Mouse (Mus musculus) liver, adult 2 months (tissue): ENCODE measurements around the gene Rgs8. TPM values are rescaled to one million over a fixed set of nuclear protein-coding genes. Genes with fewer than 3 reads are reported as not detected.

Experiments
- DNase-seq: peaks from one replicate; pipeline ENCODE4 v3.0.0-alpha.2; 2011; ENCODE audit warnings: low read depth, low spot score; ENCODE audit errors: extremely low read depth
- H3K27ac ChIP-seq: fragments of 200-500 bp; replicated peaks from 2 replicates; pipeline ENCODE4 v1.5.1; 2012; ENCODE audit warnings: low read depth, mild to moderate bottlenecking, control low read depth, inconsistent platforms, low read length; ENCODE audit not compliant: insufficient read depth
- H3K27me3 ChIP-seq: fragments of 200-500 bp; 2 replicates; pipeline ENCODE4 v1.6.1; 2012; ENCODE audit warnings: mild to moderate bottlenecking, moderate library complexity, low read length, inconsistent platforms; ENCODE audit not compliant: control insufficient read depth, insufficient read depth
- H3K36me3 ChIP-seq: fragments of 200-500 bp; 2 replicates; pipeline ENCODE4 v1.6.1; 2012; ENCODE audit warnings: low read length, inconsistent platforms; ENCODE audit not compliant: control insufficient read depth, insufficient read depth
- H3K4me1 ChIP-seq: fragments of 200-500 bp; 2 replicates; pipeline ENCODE4 v1.6.1; 2011; ENCODE audit warnings: low read length; ENCODE audit not compliant: control insufficient read depth, insufficient read depth
- H3K4me3 ChIP-seq: fragments of 200-500 bp; 2 replicates; pipeline ENCODE4 v1.5.1; 2011; ENCODE audit warnings: low read depth, mild to moderate bottlenecking, control low read depth, low read length, moderate library complexity; ENCODE audit not compliant: insufficient read depth
- H3K79me2 ChIP-seq: fragments of 200-500 bp; 2 replicates; pipeline ENCODE4 v1.6.1; 2012; ENCODE audit warnings: inconsistent platforms, mild to moderate bottlenecking, low read length, moderate library complexity; ENCODE audit not compliant: control insufficient read depth, insufficient read depth
- H3K9ac ChIP-seq: fragments of 200-500 bp; 2 replicates; pipeline ENCODE4 v1.6.1; 2012; ENCODE audit warnings: low read depth, mild to moderate bottlenecking, control low read depth, inconsistent platforms, low read length
- CTCF ChIP-seq: fragments of 200-500 bp; IDR thresholded peaks from 2 replicates; pipeline ENCODE4 v1.5.1; 2011; ENCODE audit warnings: low read depth, low read length, control low read depth
- POLR2A ChIP-seq: fragments of 200-500 bp; IDR thresholded peaks from 2 replicates; pipeline ENCODE4 v1.6.1; 2011; ENCODE audit warnings: low read length, control low read depth; ENCODE audit not compliant: insufficient read depth; ENCODE audit errors: extremely low read depth
- WGBS: fragments of 180-500 bp; shearing (Covaris S2); methylation state at CpG from one replicate; pipeline ENCODE4 v1.1.7; 2018; 5-methylcytosine and 5-hydroxymethylcytosine counted together
- polyA plus RNA-seq: library from polyadenylated mRNA; depleted of rRNA; stranded (reverse); fragments of >200 nt; gene quantifications from 2 replicates; pipeline ENCODE4 v1.2.3, GENCODE M21; 2012
- total RNA-seq: library from RNA; depleted of rRNA; stranded (reverse); fragments of >200 nt; gene quantifications from 2 replicates; pipeline ENCODE4 v1.2.3, GENCODE M21; 2014

The Rgs8 gene
- total and polyA plus RNA-seq, 2 experiments = 0.09 TPM; not detected in 1

DNA sequence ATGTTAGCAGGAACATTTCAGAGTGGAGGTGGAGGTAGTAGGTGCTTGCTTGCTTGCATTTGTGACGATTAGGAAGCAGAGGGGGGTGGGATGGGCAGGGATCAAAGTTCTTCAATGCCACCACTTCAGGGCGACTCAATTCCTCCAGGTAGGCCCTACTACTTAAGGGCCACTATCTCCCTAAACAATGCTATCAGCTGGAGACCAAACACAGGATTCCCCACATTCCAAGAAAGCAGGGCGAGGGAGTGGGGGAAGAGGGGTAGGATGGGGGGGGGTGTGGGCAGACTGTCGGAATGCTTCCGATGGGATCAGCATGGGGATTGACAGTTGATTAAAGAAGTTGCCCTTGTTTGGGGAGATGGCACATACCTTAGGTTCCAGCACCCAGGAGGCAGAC, 16.0 kb upstream of the Rgs8 start:
- peaks cover 15% of the 10 kb centered on the region for H3K4me1 ChIP-seq
- no peaks in the 10 kb centered on the region for H3K36me3 ChIP-seq
- H3K79me2 ChIP-seq = no peaks in the 10 kb centered on the region
- TF ChIP-seq POLR2A (no peak), CTCF (no peak)
- no peaks in the 10 kb centered on the region for H3K27me3 ChIP-seq
- H3K4me3 ChIP-seq = no peak overlapping the region
- no peak overlapping the region for H3K9ac ChIP-seq
- DNase-seq = no peak
- WGBS = 87% methylated on average over 5 of the region's 5 CpGs
- H3K27ac ChIP-seq = no peak overlapping the region

DNA sequence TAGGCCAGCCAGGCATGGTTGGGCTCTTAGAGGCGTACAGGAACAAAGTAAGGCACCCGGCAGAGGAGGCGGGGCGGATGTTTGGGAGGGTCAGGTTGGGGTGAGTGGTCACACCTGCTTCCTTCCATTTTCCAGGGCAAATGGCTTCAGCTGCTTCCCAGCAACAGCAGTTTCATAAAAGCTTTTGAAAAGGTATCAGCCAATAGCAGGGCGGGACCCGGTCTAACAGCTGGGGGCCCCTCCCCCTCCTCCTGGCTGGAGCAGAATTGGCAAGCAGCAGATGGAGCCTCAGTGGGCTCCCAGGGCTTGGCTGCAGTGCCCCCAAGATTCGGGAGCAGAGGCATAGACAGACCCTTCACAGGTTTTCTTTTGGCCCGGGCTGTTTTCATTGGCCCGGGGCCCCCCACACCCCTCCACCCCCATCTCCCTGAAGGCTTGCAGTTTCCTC, 11.3 kb upstream of the Rgs8 start:
- no peaks in the 10 kb centered on the region for H3K36me3 ChIP-seq
- TF ChIP-seq POLR2A (no peak), CTCF (no peak)
- 37% methylated on average over 9 of the region's 9 CpGs for WGBS
- no peak for DNase-seq
- no peaks in the 10 kb centered on the region for H3K27me3 ChIP-seq
- no peaks in the 10 kb centered on the region for H3K79me2 ChIP-seq
- no peak overlapping the region for H3K9ac ChIP-seq
- H3K4me1 ChIP-seq = peaks cover 10% of the 10 kb centered on the region
- H3K4me3 ChIP-seq = no peak overlapping the region
- H3K27ac ChIP-seq = no peak overlapping the region

DNA sequence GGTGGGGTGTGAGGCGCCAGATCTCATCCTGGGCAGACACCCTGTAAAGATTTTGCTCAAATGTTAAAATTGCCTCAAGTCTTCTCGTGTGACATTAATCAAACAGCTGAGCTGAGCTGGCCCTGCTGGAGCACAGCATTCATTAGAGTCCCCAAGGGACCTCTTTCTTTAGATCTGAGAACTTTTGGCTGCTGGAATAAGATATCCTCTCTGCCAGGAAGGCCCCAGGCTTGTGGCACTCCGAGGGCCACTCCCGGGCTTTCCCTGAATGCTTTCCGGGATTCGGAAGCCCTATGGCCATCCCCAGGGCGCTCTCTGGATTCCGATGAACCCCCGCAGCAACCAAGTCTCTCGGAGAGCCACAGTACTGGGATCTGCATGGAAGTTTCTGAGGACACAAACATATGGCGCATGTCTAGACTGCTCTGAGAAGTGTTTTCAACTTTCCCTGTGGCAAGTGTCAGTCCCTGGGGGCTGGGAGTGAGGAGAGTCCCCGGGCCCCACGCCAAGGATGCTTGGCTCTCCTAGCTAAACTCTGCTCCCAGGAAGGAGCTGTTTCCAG, 10.8 kb upstream of the Rgs8 start:
- H3K4me1 ChIP-seq = peaks cover 10% of the 10 kb centered on the region
- H3K4me3 ChIP-seq = no peak overlapping the region
- no peaks in the 10 kb centered on the region for H3K36me3 ChIP-seq
- no peak overlapping the region for H3K9ac ChIP-seq
- 49% methylated on average over 13 of the region's 13 CpGs for WGBS
- H3K27ac ChIP-seq = no peak overlapping the region
- H3K27me3 ChIP-seq = no peaks in the 10 kb centered on the region
- DNase-seq = no peak
- H3K79me2 ChIP-seq = no peaks in the 10 kb centered on the region
- no peak for TF ChIP-seq CTCF
- TF ChIP-seq POLR2A = no peak

- Histone ChIP-seq H3K79me2 (no peaks in the 10 kb centered on the region), H3K9ac (no peak overlapping the region), H3K27me3 (no peaks in the 10 kb centered on the region), H3K36me3 (no peaks in the 10 kb centered on the region), H3K27ac (no peak overlapping the region), H3K4me1 (no peaks in the 10 kb centered on the region), H3K4me3 (no peak overlapping the region)
- WGBS = 42% methylated on average over 5 of the region's 5 CpGs
- TF ChIP-seq CTCF (no peak), POLR2A (no peak)
- no peak for DNase-seq
Measured at GRCm38 (mm10) chr1:153653674-153654073, 849 bp downstream of the Rgs8 start.

- H3K27me3 ChIP-seq = no peaks in the 10 kb centered on the region
- no peak for DNase-seq
- no peaks in the 10 kb centered on the region for H3K36me3 ChIP-seq
- H3K4me1 ChIP-seq = peaks cover 5% of the 10 kb centered on the region; the same call in 1 of the 2 replicates
- TF ChIP-seq CTCF (no peak), POLR2A (no peak)
- H3K27ac ChIP-seq = no peak overlapping the region
- no peak overlapping the region for H3K4me3 ChIP-seq
- H3K9ac ChIP-seq = no peak overlapping the region
- no peaks in the 10 kb centered on the region for H3K79me2 ChIP-seq
- 76% methylated on average over 9 of the region's 9 CpGs for WGBS
Measured at GRCm38 (mm10) chr1:153659666-153660065, 6.8 kb downstream of the Rgs8 start.

DNA sequence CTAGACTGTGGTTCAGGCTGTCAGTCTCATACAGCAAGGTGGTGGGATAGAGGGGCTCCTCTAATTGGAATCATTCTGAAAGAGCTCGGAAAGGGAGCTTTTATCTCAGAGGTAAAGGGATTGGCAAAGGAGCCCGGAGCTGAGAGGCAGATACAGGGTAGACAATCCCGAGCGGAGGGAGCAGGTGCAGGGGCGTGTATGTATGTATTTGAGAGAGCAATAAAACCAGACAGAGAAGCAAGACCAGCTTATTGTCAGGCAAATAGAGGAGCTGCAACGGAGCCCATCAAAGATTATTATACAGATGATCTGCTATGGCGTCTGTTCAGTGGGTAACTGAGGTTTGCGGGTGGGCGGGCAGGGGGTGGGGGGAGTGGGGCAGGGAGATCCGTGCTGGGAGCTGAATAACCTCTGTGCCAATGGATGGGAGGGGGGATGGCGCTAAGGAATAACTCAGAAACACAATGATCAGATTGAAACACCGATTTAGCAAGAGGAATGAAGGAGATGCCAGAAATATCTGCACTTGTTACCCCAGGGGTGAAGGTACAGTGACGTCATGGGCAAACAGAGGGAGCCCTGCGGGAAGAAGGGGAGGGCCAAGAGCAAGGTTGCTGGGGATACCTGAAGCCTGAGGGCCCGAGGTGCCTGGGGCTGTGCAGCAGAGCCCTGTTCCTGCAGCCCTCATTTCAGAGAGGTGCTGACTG, 8.3 kb downstream of the Rgs8 start:
- WGBS = 21% methylated on average over 15 of the region's 15 CpGs
- Histone ChIP-seq H3K27me3 (no peaks in the 10 kb centered on the region), H3K4me1 (peaks cover 5% of the 10 kb centered on the region; the same call in 1 of the 2 replicates), H3K4me3 (no peak overlapping the region), H3K36me3 (no peaks in the 10 kb centered on the region), H3K79me2 (no peaks in the 10 kb centered on the region), H3K9ac (peak overlapping the region; percentile 53), H3K27ac (no peak overlapping the region; the same call in 1 of the 2 replicates)
- no peak for TF ChIP-seq POLR2A
- TF ChIP-seq CTCF = no peak
- DNase-seq = peak; percentile 93
